Mouse (Mus musculus) NIH3T3 (cell line): ENCODE results near the gene Smyd5.
"Not testable (repeated sequence)": the region's sequence is repeated elsewhere in the genome, so short reads cannot be mapped to it uniquely, and the experiment has no call there.

Experiments
- DNase-seq: peaks from one replicate; pipeline ENCODE4 v3.0.0-alpha.2; 2012; ENCODE audit warnings: low read depth

Smyd5 gene

DNA sequence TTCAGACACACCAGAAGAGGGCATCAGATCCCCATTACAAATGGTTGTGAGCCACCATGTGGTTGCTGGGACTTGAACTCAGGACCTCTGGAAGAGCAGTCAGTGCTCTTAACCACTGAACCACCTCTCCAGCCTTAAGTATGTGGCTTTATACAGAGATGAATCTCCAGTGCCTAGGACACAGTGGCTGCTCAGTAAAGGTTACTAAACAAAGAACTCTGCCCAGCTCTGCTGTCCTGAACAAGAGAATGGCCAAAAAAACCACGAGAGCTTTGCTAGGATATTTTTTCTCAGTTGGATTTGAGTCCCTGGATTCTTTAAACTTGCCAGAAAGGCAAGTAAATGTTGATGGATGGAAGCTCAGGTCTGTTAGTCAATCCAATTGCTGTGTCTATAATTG, 18.4 kb downstream of the Smyd5 start:
- not testable (repeated sequence) for DNase-seq

DNA sequence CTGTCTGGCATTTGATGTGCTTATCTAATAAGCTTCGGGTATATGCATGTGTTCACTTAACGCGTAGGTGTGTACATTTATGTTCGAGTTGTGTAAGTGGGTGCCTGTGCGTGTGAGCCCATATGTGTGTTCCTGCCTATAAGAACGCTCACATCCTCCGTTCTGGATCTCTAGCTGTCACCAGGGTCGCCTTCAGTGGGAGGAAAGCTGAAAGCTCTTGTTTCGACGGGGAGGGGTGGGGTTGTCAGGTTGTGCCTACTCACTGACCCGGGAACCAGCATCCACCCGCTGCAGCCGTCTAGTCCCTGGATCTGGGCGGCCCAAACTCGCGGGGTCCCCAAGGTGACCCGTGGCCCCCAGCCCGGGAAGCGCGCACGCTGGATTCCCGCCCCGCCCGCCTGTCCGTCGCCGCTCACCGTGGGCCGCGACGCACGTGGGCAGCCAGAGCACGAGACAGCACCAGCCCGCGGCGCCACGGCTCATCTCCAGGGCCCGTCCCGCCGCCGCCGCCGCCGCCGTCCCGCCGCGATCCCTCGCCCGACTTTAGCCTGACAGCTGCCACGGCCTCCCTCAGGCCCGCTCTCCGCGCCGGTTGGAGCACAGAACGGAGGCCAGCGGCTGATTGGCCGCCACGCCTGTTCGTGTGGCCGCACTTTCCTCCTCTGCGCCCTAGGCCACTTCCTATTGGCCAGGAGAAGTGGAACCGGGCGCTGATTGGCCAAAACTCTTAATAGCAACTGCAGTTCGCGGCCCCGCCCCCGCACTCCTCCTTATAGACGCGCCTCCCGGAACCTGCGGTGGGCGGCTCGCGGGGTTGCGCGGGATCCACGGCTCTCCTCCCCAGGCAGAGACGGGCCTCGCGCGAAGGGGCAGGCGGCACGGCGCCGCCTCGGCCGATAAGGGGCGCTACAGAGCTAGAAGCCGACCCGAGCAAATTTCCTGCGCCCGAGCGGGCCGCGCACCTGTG, 19.2 kb downstream of the Smyd5 start, which contains the start of gene Cct7:
Cct7 (plus strand) TSS at position 818 of the 967 bp plus-strand sequence.
- DNase-seq: peak; percentile 100

DNA sequence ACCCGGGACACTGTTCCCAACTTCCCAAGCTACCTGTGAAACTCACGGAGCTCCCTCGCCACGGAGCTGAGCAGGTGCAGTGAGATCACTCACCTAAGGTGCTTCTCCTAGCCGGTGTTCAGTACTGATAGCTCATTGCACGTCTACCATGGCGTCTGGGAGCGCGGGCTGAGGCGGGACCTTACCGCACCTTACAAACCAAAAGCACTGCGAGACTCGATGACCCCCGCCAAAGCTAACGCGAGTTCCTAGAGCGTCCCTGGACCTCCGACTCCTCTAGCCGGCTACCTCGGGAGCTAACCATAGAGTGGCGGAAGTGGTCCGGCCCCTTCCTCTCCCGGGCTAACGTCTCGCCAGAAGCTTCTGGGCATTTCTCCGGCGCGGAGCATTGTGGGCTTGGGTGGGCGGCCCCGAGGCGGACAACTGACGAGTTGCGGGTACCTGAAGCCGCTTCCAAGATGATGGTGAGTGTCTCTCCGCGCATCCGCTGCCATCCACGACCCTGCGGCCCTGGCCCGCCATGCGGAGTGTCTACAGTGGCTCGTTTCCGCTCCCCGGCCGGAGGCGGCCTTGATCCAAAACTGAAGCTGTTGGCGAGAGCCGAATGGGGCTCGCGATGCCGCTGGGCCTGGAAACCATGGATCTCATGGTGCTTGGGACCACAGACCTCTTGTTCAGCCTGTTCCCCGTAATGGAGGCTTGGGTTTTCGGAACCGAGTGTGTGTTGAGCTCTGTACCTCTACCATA, 20.0 kb downstream of the Smyd5 start, which contains the start of gene Pradc1:
Pradc1 (minus strand) TSS at position 307 of the 747 bp plus-strand sequence.
- peak; percentile 99 for DNase-seq

DNA sequence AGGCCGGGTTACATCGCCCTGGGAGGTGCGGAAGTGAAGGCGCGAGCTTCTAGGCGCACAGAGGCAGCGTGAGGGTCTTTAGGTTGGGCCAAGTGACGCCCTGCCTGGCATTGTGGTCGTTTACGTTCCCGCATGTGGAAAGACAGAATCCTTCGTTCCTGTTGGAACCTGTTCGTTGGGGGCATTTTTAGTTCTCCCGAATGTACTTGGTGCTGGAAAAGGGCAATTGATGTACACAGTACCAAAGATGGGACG, 20.5 kb downstream of the Smyd5 start:
- no peak for DNase-seq

DNA sequence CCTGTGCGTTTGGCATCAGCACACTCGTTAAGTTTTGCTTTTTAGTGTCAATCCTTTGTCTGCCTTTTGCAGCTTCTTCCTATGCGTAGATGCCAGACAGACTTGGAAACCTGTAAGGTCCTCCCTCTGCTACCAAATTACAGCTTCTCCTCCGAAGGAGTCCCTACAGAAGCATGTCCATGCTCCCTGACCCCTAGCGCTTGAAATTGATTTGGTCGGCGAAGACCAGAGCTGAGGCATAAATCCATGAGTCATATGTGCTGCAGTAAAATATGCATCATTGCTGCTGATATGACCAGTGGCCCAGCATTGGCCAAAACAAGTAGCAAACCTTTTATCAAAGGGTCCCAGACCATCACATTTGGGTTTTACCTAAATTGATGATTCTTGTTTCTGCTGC, 21.0 kb downstream of the Smyd5 start:
- peak; percentile 68 for DNase-seq

DNA sequence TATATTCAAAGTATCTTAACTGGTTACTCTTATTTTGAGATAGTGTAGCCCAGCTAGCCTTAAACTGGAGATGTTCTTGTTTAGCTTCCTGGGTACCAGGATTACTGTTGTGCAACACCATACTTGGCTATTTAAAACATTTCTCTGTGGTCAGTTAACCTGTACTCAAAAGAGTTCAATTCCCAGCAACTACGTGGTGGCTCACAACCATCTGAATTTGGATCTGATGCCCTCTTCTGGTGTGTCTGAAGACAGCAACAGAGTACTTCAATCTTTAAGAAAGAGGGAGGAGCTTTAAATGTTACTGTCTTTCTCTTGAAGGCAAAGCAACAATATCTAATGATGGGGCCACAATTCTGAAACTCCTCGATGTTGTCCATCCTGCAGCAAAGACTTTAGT, 27.8 kb downstream of the Smyd5 start:
- peak; percentile 36 for DNase-seq

DNA sequence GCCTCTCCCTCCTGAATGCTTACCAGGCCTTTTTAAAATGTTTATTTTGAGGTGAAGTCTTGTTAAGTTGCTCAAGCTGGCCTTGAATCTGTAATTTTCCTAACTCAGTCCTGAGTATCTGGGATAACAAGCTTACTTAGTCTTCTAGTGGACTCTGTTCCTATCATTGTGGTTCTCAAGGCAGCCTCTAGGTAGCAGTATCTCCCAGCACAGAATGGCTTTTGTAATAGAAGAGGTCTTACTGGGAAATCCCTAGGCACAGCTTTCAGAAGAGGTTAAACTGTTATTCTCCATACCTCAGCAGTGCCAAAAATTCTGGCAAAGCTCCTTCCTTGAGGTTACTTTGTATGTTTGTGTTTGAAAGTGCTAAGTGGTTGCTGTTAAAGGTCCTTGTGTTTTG, 33.6 kb downstream of the Smyd5 start:
- DNase-seq: peak; percentile 72

DNA sequence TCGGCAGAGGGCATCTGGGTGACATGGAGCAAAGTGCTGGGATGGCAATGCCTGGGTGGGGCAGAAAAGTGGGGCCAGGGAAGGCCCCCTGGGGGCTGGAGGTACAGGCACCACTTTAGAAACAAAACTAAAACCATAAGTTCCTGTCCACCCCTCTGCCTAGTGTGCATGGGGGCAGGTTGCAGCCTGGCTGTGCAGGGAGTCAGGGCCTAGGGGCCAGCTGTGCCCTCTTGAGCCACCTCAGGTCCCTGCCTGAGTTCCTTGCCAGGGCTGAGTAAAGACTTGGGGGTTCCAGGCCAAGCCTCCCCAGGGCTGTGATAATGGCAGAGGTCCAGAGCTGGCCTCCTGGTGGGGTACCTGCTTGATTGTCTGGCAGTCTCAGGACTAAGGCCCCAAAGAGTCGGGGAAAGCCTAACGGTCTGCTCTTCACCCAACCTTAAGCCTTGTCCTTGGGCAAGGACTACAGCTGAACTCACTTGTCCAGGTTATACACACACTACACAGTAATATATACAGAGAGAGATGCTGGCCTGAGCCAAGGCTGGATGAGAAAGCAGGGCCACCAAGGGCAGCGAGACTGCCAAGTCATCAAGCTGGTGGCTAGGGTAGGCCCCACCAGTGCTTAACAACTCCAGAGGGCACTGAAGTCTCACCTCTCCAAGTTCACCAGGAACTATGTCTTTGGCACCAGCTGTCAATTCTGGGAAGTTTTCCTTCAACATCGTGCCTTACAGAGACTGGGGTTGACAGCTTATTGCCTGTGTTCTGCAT, 38.1 kb downstream of the Smyd5 start:
- DNase-seq: no peak

DNA sequence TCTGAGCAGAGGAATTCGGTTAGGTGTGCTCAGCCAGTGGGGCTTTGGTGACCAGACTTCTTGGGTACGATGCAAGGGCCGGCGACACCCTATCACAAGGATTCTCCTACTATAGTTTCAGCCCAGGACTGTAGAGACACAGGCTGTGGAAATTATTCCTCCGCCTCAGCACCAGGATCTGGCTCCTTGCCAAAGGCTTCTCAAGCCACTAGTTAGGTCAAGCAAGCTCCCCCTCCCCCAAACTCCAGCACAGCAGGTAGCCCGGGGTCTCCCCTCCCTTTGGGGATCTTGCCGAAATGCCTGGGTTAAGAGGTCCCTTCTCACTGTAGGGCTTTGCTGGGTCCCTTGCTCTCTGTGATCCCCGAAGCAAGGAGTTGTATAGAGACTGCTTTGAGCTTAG, 40.2 kb downstream of the Smyd5 start:
- DNase-seq: no peak

DNA sequence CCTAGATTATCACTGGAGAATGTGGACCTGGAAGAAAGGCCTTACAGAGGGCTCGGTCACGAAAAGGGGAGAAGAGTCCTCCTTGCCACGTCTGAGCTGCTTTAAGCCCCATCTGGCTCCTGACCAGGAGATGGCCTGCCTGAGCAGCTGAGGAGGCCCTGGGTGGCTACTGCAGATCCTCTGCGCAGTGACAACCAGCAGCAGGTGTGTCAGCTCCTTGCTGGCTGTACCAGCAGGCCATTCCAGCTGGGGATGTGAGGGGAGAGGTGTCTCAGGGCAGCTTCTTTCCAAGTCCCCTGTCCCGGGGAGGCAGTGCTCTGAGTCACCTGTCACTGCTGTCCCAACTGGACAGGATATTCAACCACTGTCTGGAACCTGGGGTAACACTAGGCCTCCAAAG, 40.8 kb downstream of the Smyd5 start:
- DNase-seq: no peak

DNA sequence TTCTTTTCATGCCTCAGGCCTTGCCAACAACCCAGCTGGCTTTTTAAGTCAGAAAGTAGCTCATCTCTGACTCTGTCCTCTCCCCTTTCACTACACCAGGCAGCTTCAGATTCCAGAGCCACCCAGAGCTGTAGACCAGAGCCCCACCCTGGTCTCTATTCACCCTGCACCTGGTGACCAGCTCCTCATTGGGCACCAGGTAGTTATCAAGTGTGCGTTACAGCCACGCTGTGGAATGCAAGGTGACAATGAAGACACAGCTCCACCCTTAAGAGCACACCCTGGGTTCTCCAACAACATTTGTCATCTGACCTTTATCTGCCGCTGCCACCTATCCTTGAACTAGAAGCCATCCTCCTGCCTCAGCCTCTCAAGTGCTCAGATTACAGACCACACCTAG, 43.8 kb downstream of the Smyd5 start:
- DNase-seq: no peak

DNA sequence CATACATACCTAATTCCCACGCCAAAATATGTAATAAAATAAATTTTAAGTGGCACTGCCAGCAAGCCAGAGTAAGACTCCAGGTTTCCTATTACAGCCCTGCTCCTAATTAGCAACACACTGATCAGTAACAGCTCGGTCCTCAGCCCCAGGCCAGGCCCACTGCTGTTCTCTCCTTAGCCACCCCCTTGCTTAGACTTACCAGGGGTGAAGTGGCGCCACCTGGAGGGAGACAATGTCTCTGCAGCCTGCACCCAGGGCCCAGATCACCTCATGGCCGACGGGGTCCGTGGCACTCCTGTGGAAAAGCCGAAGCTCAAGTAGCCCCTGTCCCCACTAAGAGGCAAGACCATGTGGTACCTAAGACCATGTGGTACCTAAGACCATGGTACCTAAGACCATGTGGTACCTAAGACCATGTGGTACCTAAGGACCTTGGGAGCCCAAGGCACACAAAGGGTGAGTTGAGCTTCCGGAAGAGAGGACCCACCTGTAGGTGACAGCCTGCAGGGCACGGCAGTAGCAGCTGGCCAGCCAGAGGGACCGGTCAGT, 45.7 kb downstream of the Smyd5 start:
- peak; percentile 43 for DNase-seq

DNA sequence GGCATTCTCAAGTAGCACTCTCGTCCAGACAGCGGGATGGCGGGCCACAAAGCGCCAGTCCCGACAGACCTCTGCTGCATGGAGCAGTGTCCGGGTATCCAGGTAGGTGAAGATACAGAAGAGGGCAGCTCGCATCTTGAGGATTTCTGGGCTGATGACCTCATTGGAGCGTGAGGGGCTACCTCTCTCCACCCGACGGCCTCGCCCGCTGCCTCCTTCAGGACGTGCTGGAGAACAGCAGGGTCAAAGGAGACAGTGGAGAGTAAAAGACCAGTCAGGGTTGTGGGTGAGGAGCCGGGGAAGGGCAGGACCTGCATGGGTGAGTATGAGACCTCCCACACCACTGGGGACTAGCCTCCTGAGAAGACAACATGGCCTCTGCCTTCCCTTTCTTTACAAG, 46.6 kb downstream of the Smyd5 start:
- no peak for DNase-seq

DNA sequence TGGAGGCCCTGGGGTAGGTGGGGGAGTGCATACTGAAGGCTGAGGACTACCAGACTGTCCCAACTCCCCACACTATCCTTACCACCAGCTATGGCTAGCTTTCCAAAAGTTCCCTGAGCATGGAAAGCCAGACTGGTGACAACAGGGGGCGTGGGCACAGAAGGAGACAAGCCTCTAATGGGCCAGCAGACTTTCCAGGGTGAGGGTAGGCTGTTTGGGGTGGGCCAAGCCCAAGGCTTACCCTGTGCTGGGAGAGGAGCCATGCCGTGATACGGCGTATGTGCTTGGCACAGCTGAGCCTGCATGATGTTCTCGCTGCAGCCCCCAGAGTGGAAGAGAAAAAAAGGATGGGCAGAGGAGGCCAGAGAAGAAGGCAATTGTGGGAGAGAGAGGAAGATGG, 48.2 kb downstream of the Smyd5 start:
- DNase-seq: no peak

DNA sequence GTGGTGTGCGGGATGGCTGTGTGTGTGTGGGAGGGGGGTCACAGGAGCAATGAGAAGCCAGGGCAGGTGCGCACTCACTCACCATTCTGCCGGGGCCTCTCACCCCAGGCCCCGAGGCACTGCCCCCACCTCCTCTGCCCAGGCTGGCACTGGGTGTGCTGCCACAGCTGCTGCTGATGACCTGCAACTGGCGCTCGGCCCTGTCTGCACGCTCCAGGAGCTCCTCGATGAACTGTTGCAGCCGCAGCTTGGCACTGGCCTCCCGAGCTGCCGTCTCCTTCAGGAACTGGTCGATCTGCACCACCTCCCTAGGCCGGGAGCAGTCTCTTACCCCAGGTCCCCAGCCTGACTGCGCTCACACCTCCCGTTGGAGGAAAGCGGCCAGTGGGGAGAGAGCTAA, 48.9 kb downstream of the Smyd5 start:
- no peak for DNase-seq

DNA sequence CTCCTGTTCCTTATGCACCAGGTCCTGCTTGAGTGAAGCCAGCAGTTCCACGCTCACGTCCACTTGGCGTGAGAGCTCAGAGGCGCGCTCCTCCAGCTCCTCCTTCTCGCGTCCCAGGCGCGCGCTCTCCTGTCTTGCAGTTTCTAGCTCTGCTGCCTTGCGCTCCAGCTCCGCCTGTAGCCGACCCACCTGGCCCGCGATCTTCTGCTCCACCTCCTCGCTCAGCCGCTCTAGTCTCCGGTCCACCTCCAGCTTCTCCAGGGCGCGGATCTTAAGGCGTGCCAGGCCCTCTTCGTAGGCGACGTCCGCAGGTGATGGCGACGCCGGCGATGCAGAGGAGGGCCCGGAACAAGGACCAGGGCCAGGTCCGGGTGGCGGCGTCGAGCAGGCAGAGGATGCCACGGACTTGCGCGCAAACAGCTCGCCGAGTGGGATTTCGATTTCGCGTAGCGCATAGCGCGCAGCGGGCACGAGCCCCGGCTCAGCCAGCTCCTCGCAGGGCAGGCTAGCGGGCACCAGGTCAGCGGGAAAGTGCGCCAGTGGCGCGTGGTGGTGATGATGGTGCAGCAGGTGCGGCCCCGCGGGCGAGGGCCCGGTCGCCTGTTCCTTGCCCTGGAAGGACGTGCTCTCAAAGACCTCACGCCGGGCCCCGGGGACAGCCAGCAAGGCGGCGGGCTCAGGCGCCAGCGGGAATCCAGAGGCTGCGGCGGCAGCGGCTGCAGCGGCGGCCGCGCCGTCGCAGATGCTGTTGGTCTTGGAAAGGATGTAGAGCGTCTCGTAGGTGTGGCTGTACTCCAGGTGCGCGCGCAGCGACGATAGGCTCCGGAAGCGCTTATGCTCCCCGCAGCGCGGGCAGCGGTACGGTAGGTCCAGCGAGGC, 52.3 kb downstream of the Smyd5 start:
- DNase-seq: no peak

DNA sequence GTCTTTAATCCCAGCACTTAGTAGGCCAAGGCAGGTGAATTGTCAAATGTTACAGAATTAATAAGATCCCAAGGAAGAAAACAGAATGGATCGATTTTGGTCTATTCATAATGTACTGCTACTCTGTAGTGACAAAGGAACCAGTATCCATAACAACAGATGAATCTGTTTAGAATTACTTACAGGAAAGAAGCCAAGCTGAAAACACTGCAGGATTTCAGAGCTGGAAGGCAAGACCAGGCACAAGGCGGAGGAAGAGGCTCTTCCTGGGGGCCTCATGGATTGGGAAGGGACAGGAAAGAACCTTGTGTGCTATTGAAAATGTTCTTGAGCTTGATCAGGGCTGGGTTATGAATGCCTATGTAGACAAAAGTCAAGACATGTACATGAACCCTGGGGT, 53.9 kb downstream of the Smyd5 start:
- DNase-seq: peak; percentile 55

DNA sequence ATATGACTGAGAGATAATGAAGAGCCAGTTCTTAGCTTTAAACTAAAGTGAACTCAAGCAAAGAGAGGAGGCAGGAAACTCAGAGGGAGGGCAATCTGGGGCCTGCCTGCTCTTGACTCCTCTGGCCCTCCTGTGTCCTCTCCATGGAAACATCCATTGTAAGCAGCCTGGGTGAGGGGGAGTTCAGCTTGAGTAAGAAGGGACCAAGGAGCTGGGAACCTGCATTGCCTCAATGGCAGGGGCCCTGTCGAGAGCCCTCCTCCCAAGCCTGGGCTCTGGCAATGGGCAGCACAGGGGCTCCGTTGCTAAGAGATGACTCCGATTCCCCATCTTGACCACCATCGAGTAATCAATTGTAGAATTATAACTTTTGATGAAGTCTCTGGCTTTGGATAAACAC, 56.7 kb downstream of the Smyd5 start:
- DNase-seq: no peak

DNA sequence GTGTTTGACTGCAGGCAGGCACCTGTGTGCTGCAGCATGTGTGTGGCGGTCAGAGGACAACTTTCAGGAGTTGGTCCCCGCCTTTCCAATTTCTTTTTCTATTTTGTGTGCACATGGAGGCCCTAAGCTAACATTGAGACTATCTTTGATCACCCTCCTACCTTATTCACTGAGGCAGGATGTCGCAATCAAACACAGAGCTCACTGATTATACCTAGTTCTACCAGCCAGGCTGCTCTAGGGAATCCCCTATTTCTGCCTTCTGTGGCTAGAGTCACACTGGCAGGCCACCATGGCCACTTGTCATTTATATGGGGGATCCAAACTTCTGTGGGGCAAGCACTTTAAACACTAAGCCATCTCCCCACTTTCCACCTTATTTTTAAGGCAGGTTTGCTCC, 57.9 kb downstream of the Smyd5 start:
- no peak for DNase-seq

DNA sequence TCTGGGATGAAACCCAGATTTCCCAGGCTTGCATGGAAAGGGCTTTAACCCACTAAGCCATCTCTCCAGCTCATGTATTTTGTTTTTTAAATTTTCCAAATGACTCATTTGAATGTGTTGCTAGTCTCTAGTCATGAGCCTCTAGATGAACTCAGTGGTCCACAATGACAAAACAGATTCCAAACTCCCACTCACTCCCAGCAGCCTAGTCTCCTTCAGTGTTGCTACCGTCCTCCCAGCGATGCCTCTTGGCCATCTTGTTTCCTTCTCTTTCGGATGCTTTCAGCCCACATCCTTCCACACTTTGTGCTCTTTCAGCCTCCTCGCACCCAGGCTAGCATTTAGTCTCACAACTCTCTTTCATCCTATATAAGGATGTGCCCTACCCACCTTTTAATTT, 58.5 kb downstream of the Smyd5 start:
- DNase-seq: peak; percentile 61

DNA sequence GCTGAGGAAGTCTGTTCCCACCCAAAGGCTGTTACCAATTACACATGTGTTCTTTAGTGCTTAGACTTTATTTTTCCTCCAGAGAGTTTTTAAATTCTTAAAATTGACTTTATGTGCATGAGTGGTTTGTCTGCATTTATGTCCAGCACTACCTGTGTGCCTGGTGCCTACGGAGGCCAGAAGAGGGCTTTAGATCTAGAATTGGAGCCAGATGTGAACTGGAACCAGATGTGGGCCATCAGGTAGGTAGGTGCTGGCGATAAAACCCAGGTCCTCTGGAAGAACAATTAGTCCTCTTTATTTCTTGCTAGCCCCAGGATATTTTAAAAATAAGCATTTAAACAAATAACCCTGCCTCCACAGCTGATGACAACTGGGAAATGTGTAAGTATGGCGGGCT, 59.8 kb downstream of the Smyd5 start:
- DNase-seq: no peak
